Mouse (Mus musculus): ENCODE data around the gene Gpr135.

DNA sequence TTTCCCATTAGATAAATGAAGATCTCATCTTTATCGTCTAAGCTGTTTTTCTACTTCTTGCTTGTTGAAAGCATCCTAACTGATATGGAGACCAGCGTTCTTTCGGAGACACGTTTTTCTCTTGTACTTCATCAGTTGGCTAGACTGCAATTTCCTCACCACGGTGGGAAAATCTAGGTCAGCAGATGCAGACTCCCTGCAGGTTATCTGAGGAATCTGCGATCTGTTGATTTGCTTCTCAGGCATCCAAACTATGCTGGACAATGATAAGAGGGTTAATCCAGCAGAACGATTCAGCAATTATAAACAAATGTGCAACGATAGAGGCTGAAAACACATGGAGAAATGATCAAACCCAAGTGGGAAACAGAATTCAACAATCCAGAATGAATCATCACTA lies 31.4 kb downstream of the Gpr135 start:
- no peak for TF ChIP-seq CTCF (IDR thresholded peaks at IDR 0.05; ENCODE audit: control insufficient read depth, insufficient read depth, insufficient replicate concordance, low read depth, low read length)
- no peak for TF ChIP-seq POLR2A (IDR thresholded peaks at IDR 0.05; ENCODE audit: control insufficient read depth, low read depth, low read length)
